19 mouse cellular contexts compared by ENCODE assay signal in the genomic region with DNA sequence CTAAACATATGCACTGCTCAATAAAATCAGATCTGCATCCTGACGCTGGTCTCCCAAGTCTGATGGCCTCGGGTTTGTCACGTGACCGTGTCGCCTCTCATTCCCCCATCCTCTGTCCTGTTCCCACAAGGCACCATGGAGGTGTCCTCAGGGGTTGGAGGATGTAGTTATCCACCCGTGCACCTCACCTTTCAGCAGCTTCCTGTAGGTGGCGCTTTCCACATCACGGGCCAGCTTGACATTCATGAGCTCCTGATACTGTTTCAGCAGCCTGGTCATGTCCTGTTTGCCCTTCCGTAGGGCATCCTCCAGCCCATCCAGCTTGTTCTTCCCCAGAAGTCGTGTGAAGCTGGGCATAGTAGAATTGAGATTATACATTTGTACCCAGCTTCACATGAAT. TPM values are rescaled to one million over a fixed set of nuclear protein-coding genes. Genes with fewer than 3 reads are reported as not detected.
DNase-seq lines count a peak whose midpoint lies in the region; ATAC-seq and TF ChIP-seq lines count a peak whose summit lies in the region.
"Had no signal": no experiment of that assay in that cellular context is flagged by ENCODE, and none has a peak within 500 bp of the region (broad histone marks: within the 10 kb centered on the region; RNA-seq: fewer than 3 reads in every experiment).

No protein-coding gene starts in this region.

- H3K9ac ChIP-seq in hindbrain, embryonic 14.5 days = no peak overlapping the region
- H3K9ac ChIP-seq in hindbrain, embryonic 11.5 days (ENCODE audit: low read depth, low read length) = no peak overlapping the region
- no peak overlapping the region for H3K9ac ChIP-seq in lung, postnatal 0 days (replicated peaks; ENCODE audit: low read depth)
- no peak overlapping the region for H3K9ac ChIP-seq in forebrain, embryonic 12.5 days
- H3K9ac ChIP-seq: forebrain, embryonic 13.5 days; limb, embryonic 15.5 days had no signal

- no peak overlapping the region for H3K27ac ChIP-seq in hindbrain, embryonic 14.5 days
- no peak overlapping the region for H3K27ac ChIP-seq in hindbrain, embryonic 11.5 days (ENCODE audit: low read depth, low read length)
- H3K27ac ChIP-seq in lung, postnatal 0 days (ENCODE audit: low read length) = no peak overlapping the region
- H3K27ac ChIP-seq in small intestine, adult 2 months (ENCODE audit: insufficient read depth, low read depth, low read length) = no peak overlapping the region
- no peak overlapping the region for H3K27ac ChIP-seq in forebrain, embryonic 12.5 days
- H3K27ac ChIP-seq: forebrain, embryonic 13.5 days; limb, embryonic 15.5 days had no signal

- no peak for ATAC-seq in hindbrain, embryonic 14.5 days (ENCODE audit: low FRiP score)
- ATAC-seq in hindbrain, embryonic 11.5 days (ENCODE audit: low FRiP score) = no peak
- ATAC-seq in lung, postnatal 0 days = no peak
- ATAC-seq in Patski = no peak
- ATAC-seq in forebrain, embryonic 12.5 days (ENCODE audit: low FRiP score) = no peak
- ATAC-seq: forebrain, embryonic 13.5 days had no signal

- in situ Hi-C loops in Patski (cut with MboI; ENCODE audit: low pct_unique_long_range_greater_than_20kb) = no loop called here

- CTCF ChIA-PET in Patski (lab: Charles Lee) = no interaction called here

- no peak for TF ChIP-seq EP300 in lung, postnatal 0 days (IDR thresholded peaks at IDR 0.05)

- POLR2A ChIA-PET in Patski (lab: Charles Lee) = no interaction called here

- no peak for TF ChIP-seq POLR2A in small intestine, adult 2 months (IDR thresholded peaks at IDR 0.05; ENCODE audit: low read depth, low read length)

- H3K4me2 ChIP-seq in hindbrain, embryonic 14.5 days (replicated peaks) = no peak overlapping the region
- no peak overlapping the region for H3K4me2 ChIP-seq in hindbrain, embryonic 11.5 days (replicated peaks; ENCODE audit: low read depth, low read length)
- no peak overlapping the region for H3K4me2 ChIP-seq in lung, postnatal 0 days (replicated peaks; ENCODE audit: low read depth, low read length)
- no peak overlapping the region for H3K4me2 ChIP-seq in forebrain, embryonic 12.5 days
- H3K4me2 ChIP-seq: forebrain, embryonic 13.5 days; limb, embryonic 15.5 days had no signal

- DNase-seq in hindbrain, embryonic 14.5 days (ENCODE audit: low spot score) = peak; percentile 10
- no peak for DNase-seq in hindbrain, embryonic 11.5 days (ENCODE audit: low spot score)
- no peak for DNase-seq in lung, postnatal 0 days (ENCODE audit: low spot score)
- no peak for DNase-seq in lung, postnatal 25 days (ENCODE audit: low spot score)
- no peak for DNase-seq in Patski (ENCODE audit: low read depth, low spot score)
- no peak for DNase-seq in gastrocnemius, adult 8-10 months (ENCODE audit: low spot score in 2 of 2)
- DNase-seq: adrenal gland, postnatal 10 days; cerebellum, adult 18-20 months; heart, postnatal 10 days; kidney, adult 8-10 months; layer of hippocampus, postnatal 36 days had no signal

- no peak overlapping the region for H3K4me3 ChIP-seq in hindbrain, embryonic 14.5 days (replicated peaks; ENCODE audit: low read length)
- H3K4me3 ChIP-seq in hindbrain, embryonic 11.5 days (ENCODE audit: low read depth, low read length) = no peak overlapping the region
- H3K4me3 ChIP-seq in lung, postnatal 0 days (ENCODE audit: low read depth, low read length) = no peak overlapping the region
- H3K4me3 ChIP-seq in small intestine, adult 2 months (ENCODE audit: low read depth, low read length) = no peak overlapping the region
- H3K4me3 ChIP-seq in forebrain, embryonic 12.5 days (replicated peaks) = no peak overlapping the region
- H3K4me3 ChIP-seq: forebrain, embryonic 13.5 days; limb, embryonic 15.5 days; megakaryocyte, embryonic 14.5 days had no signal

- H3K36me3 ChIP-seq in hindbrain, embryonic 14.5 days (replicated peaks; ENCODE audit: control insufficient read depth, insufficient read depth) = no peaks in the 10 kb centered on the region
- H3K36me3 ChIP-seq in hindbrain, embryonic 11.5 days (ENCODE audit: control insufficient read depth, insufficient read depth, low read length) = no peaks in the 10 kb centered on the region
- no peaks in the 10 kb centered on the region for H3K36me3 ChIP-seq in lung, postnatal 0 days (ENCODE audit: insufficient read depth, low read length)
- H3K36me3 ChIP-seq in small intestine, adult 2 months (ENCODE audit: control insufficient read depth, insufficient read depth, low read length) = no peaks in the 10 kb centered on the region
- H3K36me3 ChIP-seq in forebrain, embryonic 12.5 days (replicated peaks) = no peaks in the 10 kb centered on the region
- H3K36me3 ChIP-seq: limb, embryonic 15.5 days had no signal

- peak; percentile 31 for TF ChIP-seq CTCF in lung, postnatal 0 days (IDR thresholded peaks at IDR 0.05)
- TF ChIP-seq CTCF in Patski (IDR thresholded peaks at IDR 0.05) = peak; percentile 30
- peak; percentile 27; the same call in 1 of the 2 replicates for TF ChIP-seq CTCF in small intestine, adult 2 months (IDR thresholded peaks at IDR 0.05; ENCODE audit: extremely low read depth, insufficient read length, insufficient replicate concordance, low read depth, low read length)

- no peaks in the 10 kb centered on the region for H3K9me3 ChIP-seq in hindbrain, embryonic 14.5 days (ENCODE audit: control insufficient read depth, low read length)
- no peaks in the 10 kb centered on the region for H3K9me3 ChIP-seq in hindbrain, embryonic 11.5 days (ENCODE audit: control insufficient read depth, low read length)
- H3K9me3 ChIP-seq in lung, postnatal 0 days (ENCODE audit: low read length) = no peaks in the 10 kb centered on the region
- H3K9me3 ChIP-seq in forebrain, embryonic 12.5 days = no peaks in the 10 kb centered on the region
- H3K9me3 ChIP-seq: forebrain, embryonic 13.5 days; limb, embryonic 15.5 days; megakaryocyte, embryonic 14.5 days had no signal

- no peaks in the 10 kb centered on the region for H3K27me3 ChIP-seq in hindbrain, embryonic 14.5 days (ENCODE audit: control insufficient read depth, insufficient read depth, low read length)
- no peaks in the 10 kb centered on the region for H3K27me3 ChIP-seq in hindbrain, embryonic 11.5 days (ENCODE audit: control insufficient read depth, insufficient read depth, low read length)
- H3K27me3 ChIP-seq in lung, postnatal 0 days (replicated peaks; ENCODE audit: insufficient read depth, low read length) = no peaks in the 10 kb centered on the region
- no peaks in the 10 kb centered on the region for H3K27me3 ChIP-seq in Patski
- peaks cover 4% of the 10 kb centered on the region; the same call in 1 of the 2 replicates for H3K27me3 ChIP-seq in small intestine, adult 2 months (ENCODE audit: control insufficient read depth, insufficient read depth, low read length)
- no peaks in the 10 kb centered on the region for H3K27me3 ChIP-seq in forebrain, embryonic 12.5 days
- H3K27me3 ChIP-seq: forebrain, embryonic 13.5 days; limb, embryonic 15.5 days had no signal

- H3K4me1 ChIP-seq in hindbrain, embryonic 14.5 days (replicated peaks; ENCODE audit: control insufficient read depth, insufficient read depth, low read length) = no peaks in the 10 kb centered on the region
- no peaks in the 10 kb centered on the region for H3K4me1 ChIP-seq in hindbrain, embryonic 11.5 days (replicated peaks; ENCODE audit: control insufficient read depth, insufficient read depth, low read length)
- H3K4me1 ChIP-seq in lung, postnatal 0 days (ENCODE audit: insufficient read depth, low read depth, low read length) = no peaks in the 10 kb centered on the region
- H3K4me1 ChIP-seq in small intestine, adult 2 months (ENCODE audit: control insufficient read depth, insufficient read depth, insufficient read length, low read length) = no peaks in the 10 kb centered on the region
- H3K4me1 ChIP-seq in forebrain, embryonic 12.5 days = no peaks in the 10 kb centered on the region
- H3K4me1 ChIP-seq: forebrain, embryonic 13.5 days; limb, embryonic 15.5 days; megakaryocyte, embryonic 14.5 days had no signal

- 81% methylated on average over 10 of the region's 10 CpGs for whole genome bisulfite sequencing in hindbrain, embryonic 14.5 days
- 84% methylated on average over 10 of the region's 10 CpGs for WGBS in hindbrain, embryonic 11.5 days
- 80% methylated on average over 10 of the region's 10 CpGs for WGBS in lung, postnatal 0 days
- 69% methylated on average over 10 of the region's 10 CpGs for WGBS in small intestine, adult 2 months
- WGBS in forebrain, embryonic 12.5 days = 73% methylated on average over 10 of the region's 10 CpGs

RNA-seq across cellular contexts. Expression of a gene that starts 14.5 kb away (rescaled TPM):
- polyA plus RNA-seq in hindbrain, embryonic 14.5 days (2014; fragmentation: Nextera tagmentation; extraction: Ambion mirVana) = 0.07 and 0.15 TPM in 2 replicates
- 0.04 and 0.05 TPM in 2 replicates for polyA plus RNA-seq in hindbrain, embryonic 11.5 days (2014; fragmentation: Nextera tagmentation; extraction: Ambion mirVana)
- polyA plus RNA-seq in lung, postnatal 0 days (2015; fragmentation: Nextera tagmentation; extraction: Ambion mirVana) = not detected in 2 replicates
- not detected for polyA plus RNA-seq in Patski (2021)
- polyA plus RNA-seq in small intestine, adult 2 months (2012; rRNA removed) = not detected in 2 replicates
- 0.09 and 0.12 TPM in 2 replicates for polyA plus RNA-seq in forebrain, embryonic 12.5 days (2016; fragmentation: Nextera tagmentation; extraction: Ambion mirVana)
- total RNA-seq in gastrocnemius, adult 8-10 months (2022) = not detected
- total RNA-seq: adrenal gland, postnatal 10 days; heart, postnatal 10 days; layer of hippocampus, postnatal 36 days had no signal
- polyA plus RNA-seq: forebrain, embryonic 13.5 days had no signal

RNA-seq across cellular contexts. Expression of a gene that starts 25.5 kb away (rescaled TPM):
- 0.15 and 0.23 TPM in 2 replicates for polyA plus RNA-seq in hindbrain, embryonic 14.5 days (2014; fragmentation: Nextera tagmentation; extraction: Ambion mirVana)
- polyA plus RNA-seq in hindbrain, embryonic 11.5 days (2014; fragmentation: Nextera tagmentation; extraction: Ambion mirVana) = 0.07 and 0.42 TPM in 2 replicates
- 0.05 and 0.14 TPM in 2 replicates for polyA plus RNA-seq in lung, postnatal 0 days (2015; fragmentation: Nextera tagmentation; extraction: Ambion mirVana)
- polyA plus RNA-seq in Patski (2021) = 0.27 TPM
- 0.05 TPM in 1 of 2 replicates, not detected in the other for polyA plus RNA-seq in small intestine, adult 2 months (2012; rRNA removed)
- polyA plus RNA-seq in forebrain, embryonic 12.5 days (2016; fragmentation: Nextera tagmentation; extraction: Ambion mirVana) = 0.11 and 0.22 TPM in 2 replicates
- not detected for total RNA-seq in gastrocnemius, adult 8-10 months (2022)
- total RNA-seq: gastrocnemius, postnatal 4 days; heart, postnatal 10 days; layer of hippocampus, postnatal 36 days had no signal
- polyA plus RNA-seq: forebrain, embryonic 13.5 days had no signal

RNA-seq across cellular contexts. Expression of a gene that starts 37.7 kb away (rescaled TPM):
- polyA plus RNA-seq in hindbrain, embryonic 14.5 days (2014; fragmentation: Nextera tagmentation; extraction: Ambion mirVana) = not detected in 2 replicates
- polyA plus RNA-seq in hindbrain, embryonic 11.5 days (2014; fragmentation: Nextera tagmentation; extraction: Ambion mirVana) = not detected in 2 replicates
- not detected in 2 replicates for polyA plus RNA-seq in lung, postnatal 0 days (2015; fragmentation: Nextera tagmentation; extraction: Ambion mirVana)
- not detected for polyA plus RNA-seq in Patski (2021)
- polyA plus RNA-seq in small intestine, adult 2 months (2012; rRNA removed) = not detected in 2 replicates
- polyA plus RNA-seq in forebrain, embryonic 12.5 days (2016; fragmentation: Nextera tagmentation; extraction: Ambion mirVana) = not detected in 2 replicates
- total RNA-seq in gastrocnemius, adult 8-10 months (2022) = not detected
- total RNA-seq: adrenal gland, postnatal 10 days; gastrocnemius, postnatal 4 days; heart, postnatal 10 days; layer of hippocampus, postnatal 36 days had no signal
- polyA plus RNA-seq: embryonic facial prominence, embryonic 11.5 days; forebrain, embryonic 13.5 days; limb, embryonic 15.5 days; stomach, embryonic 14.5 days had no signal

RNA-seq across cellular contexts. Expression of a gene that starts 39.8 kb away (rescaled TPM):
- polyA plus RNA-seq in hindbrain, embryonic 14.5 days (2014; fragmentation: Nextera tagmentation; extraction: Ambion mirVana) = not detected in 2 replicates
- polyA plus RNA-seq in hindbrain, embryonic 11.5 days (2014; fragmentation: Nextera tagmentation; extraction: Ambion mirVana) = not detected in 2 replicates
- polyA plus RNA-seq in lung, postnatal 0 days (2015; fragmentation: Nextera tagmentation; extraction: Ambion mirVana) = not detected in 2 replicates
- polyA plus RNA-seq in Patski (2021) = not detected
- not detected in 2 replicates for polyA plus RNA-seq in small intestine, adult 2 months (2012; rRNA removed)
- polyA plus RNA-seq in forebrain, embryonic 12.5 days (2016; fragmentation: Nextera tagmentation; extraction: Ambion mirVana) = not detected in 2 replicates
- total RNA-seq in gastrocnemius, adult 8-10 months (2022) = not detected
- total RNA-seq: adrenal gland, postnatal 10 days; gastrocnemius, postnatal 4 days; heart, postnatal 10 days; layer of hippocampus, postnatal 36 days had no signal
- polyA plus RNA-seq: embryonic facial prominence, embryonic 11.5 days; forebrain, embryonic 13.5 days; limb, embryonic 15.5 days; stomach, embryonic 14.5 days had no signal

RNA-seq across cellular contexts. Expression of a gene that starts 55.6 kb away (rescaled TPM):
- polyA plus RNA-seq in hindbrain, embryonic 14.5 days (2014; fragmentation: Nextera tagmentation; extraction: Ambion mirVana) = not detected in 2 replicates
- polyA plus RNA-seq in hindbrain, embryonic 11.5 days (2014; fragmentation: Nextera tagmentation; extraction: Ambion mirVana) = not detected in 2 replicates
- polyA plus RNA-seq in lung, postnatal 0 days (2015; fragmentation: Nextera tagmentation; extraction: Ambion mirVana) = not detected in 2 replicates
- not detected for polyA plus RNA-seq in Patski (2021)
- polyA plus RNA-seq in small intestine, adult 2 months (2012; rRNA removed) = 0.27 TPM in 1 of 2 replicates, not detected in the other
- polyA plus RNA-seq in forebrain, embryonic 12.5 days (2016; fragmentation: Nextera tagmentation; extraction: Ambion mirVana) = not detected in 2 replicates
- not detected for total RNA-seq in gastrocnemius, adult 8-10 months (2022)
- total RNA-seq: adrenal gland, postnatal 10 days; gastrocnemius, postnatal 4 days; heart, postnatal 10 days; layer of hippocampus, postnatal 36 days had no signal
- polyA plus RNA-seq: embryonic facial prominence, embryonic 11.5 days; forebrain, embryonic 13.5 days; stomach, embryonic 14.5 days had no signal
